Mouse (Mus musculus) mouse trophoblast stem cell (cell line): ENCODE measurements around the gene Eci1.
"Not testable (repeated sequence)": the region's sequence is repeated elsewhere in the genome, so short reads cannot be mapped to it uniquely, and the experiment has no call there.

Experiments used
- in situ Hi-C, 2 experiments: fragments of 300-500 bp; cut with MseI, MboI; formaldehyde crosslinking; loops; 2 replicates in 1 of 2; 3 replicates in 1 of 2; pipeline ENCODE4 v1.15.1; 2025

Gene Eci1

DNA sequence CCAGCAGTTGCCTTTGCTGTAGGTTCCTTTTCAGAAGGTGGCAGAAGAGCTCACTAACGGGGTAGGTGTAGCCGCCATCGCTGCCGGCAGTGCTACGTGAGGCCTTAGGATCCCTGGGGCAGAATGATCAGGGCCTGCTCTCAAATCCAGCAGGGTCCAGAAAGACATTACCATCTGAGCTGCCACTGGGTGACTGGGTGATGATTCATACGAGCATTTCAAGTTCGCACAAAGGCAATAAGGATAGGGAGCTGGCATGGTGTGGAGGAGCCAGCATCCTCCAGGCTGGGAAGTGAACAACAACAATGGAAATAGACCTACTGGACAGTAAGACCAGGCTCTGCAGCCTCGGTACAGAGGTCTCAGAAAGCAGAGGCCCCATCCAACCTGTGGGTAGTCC is 13.9 kb downstream of the Eci1 start:
- in situ Hi-C loops = no loop called here

DNA sequence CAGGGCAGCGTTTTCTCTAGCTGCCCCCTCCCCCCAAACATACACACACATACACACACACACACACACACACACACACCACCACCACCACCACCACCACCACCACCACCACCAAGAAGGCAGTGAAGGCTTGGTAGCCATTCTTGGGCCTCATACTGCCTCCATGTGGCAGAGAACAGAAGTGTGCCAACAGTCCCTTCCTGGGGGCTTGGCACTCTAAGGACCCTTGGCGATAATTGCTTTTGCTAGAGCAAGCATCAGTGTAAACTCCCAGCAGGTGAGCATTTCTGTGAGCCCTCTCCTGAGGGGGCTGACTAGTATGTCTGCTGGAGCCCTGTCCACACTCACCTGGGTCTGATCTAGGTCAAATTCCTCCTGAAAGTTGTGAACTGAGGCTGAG is 14.7 kb downstream of the Eci1 start:
- in situ Hi-C loops = no loop called here

DNA sequence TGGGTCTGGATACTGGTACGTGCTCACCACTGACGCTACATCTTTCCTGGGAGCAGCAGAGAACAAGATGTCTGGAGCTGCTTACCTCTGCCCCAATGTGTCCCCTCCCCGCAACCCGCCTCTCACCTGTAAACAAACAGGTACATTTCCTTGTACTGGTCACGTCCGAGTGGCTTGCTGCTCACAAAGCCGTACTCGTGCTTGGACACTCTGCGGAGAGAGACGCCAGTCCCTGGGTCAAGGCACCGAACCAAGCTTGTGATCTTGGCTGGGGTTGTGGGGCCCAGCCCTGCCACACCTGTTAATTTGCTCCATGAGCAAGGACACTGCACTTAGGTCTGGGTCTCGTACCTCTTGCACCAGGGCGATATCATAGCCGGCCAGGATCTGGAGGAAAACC is 15.7 kb downstream of the Eci1 start:
- in situ Hi-C loops = no loop called here

DNA sequence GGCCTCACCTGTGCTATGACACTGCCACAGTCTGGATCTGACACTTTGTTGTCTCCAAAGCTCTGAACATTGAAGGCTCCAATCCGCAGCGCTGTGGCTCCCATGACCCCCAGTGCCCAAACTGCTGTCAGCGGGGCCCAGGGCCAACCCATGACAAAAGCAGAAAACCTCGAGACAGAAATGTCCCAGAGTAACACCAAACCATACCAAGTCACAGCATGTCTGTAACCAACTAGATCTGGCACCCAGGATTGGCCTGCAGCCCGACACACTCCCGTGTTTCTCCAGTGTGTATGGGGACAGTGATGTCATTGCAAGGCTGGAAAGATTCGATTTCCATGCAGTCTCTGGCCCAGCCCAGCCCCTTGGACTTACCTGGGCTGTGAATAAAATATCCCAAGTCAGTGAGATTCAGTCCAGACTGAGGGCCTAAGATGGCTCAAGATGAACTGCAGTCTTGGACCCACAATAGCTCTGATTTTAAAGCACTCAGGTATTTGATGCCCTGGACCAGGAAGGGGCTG is 16.3 kb downstream of the Eci1 start, which contains the start of gene Dnase1l2:
Dnase1l2 (minus strand) TSS at position 474 of the 524 bp plus-strand sequence.
- in situ Hi-C loops = no loop called here

DNA sequence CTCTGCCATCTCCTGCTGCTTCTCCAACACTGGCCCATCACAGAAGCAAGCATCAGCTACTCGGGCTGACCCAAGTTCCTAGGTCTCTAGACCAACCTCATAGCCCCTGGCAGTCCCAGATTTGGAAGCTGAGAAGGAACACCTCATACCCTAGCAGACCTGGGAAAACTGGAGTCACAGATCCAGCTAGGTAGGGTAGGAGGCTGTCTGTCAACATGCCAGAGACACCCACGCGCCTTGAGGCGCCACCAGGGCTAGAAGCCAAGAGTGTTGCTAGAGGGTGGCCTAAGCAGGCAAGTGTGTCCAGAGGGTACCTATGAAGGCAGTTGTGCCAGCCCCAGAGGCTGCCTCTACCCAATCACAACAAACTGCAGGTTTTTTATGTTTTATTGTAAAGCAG is 17.0 kb downstream of the Eci1 start:
- in situ Hi-C loops = no loop called here

DNA sequence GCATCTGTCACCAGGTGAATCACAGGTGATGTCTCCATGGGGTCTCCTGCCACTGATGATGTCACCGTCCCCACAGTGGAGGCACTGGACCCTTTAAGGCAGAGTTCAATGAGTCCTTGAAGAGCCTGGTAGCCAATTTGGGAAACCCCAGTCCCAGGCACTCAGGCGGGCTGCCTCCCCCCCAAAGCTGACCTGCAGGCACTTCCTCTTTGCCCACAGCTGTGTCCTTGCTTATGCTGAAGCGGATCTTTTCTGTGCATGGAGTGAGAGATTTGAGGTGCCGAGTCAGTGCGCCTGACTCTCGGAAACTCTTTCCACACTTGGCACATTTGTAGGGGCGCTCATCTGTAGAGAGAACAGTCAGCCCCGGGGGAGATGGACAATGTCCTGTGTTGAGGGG is 20.1 kb downstream of the Eci1 start:
- in situ Hi-C loops = no loop called here

DNA sequence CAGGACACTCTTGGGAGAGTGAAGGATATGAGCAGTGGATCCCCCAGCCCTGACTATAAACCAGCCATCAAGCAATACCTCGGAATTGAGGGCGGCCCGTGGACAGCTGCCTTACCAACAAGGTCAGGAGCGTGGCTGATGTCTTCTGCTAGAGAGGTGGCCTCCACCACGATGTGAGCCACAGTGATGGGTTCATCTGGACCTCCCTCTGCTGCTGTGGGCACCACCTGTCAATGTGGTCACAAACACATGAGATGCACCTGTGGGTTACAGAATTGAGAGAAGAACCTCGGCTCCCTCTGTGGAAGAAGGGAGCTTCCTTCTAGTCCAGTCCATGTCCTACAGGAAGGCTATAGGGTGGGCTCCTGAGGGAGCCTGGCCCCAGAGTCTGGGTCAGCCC is 23.1 kb downstream of the Eci1 start:
- in situ Hi-C loops = no loop called here

DNA sequence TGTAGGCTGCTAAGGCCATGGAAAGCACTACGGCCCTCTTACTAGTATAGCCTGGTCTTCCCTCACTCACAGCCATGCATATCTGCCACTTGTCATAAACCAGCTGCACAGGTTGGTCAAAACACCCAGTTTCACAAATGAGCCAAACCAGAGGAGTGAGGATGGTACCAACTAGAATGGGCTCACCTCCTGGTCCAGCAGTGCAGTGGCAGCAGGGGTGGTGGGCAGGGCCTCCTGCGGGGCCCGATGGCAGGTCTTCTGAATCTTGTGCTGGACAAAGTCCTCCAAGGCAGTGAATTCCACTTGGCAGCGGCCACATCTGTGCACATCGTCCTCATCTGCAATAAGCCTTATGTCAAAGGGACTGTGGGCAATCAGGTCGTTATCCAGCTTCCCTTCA is 24.8 kb downstream of the Eci1 start:
- in situ Hi-C loops = no loop called here

DNA sequence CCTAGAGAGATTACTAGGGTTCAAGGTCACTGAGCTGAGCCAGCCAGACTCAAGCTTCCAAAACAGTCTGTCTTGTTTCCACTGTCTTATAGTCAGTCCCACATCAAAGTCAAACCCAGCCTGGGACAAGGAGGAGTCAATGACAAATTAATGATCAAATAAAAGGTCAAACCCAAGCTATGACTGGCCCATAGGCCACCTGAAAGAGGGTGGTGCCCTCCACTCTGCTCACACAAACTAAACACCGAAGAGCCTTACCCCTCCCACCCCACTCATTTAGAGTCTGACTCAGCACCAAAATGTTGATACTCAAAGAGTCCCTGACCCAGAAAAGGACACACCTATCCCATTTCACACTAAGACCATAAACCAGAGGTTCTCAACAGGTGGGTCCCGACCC is 26.9 kb downstream of the Eci1 start:
- in situ Hi-C loops = no loop called here

DNA sequence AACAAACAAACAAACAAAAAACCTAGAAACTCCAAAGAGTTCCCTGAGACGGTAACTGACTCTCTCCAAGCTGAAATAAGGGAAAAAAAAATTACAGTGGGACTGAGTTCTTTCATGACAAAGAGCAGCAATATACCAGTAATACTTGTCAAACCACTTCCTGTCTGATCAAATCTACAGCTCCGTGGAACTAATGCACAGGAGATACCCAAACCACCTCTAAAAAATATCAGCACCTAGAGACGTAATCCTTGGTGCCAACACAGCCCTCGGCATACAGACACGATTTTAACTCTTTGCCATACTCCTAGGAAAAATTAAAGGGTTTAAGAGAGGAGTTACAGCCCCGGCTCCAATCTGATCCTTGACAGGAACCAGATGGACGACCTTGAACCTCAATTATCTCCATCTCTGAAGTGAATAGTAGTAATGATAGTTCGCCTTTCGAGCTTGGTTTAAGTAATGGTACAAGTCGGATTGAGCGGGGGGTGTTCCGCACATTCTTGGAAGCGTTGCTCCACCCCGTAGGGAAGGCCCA is 27.8 kb downstream of the Eci1 start:
- in situ Hi-C loops = no loop called here

DNA sequence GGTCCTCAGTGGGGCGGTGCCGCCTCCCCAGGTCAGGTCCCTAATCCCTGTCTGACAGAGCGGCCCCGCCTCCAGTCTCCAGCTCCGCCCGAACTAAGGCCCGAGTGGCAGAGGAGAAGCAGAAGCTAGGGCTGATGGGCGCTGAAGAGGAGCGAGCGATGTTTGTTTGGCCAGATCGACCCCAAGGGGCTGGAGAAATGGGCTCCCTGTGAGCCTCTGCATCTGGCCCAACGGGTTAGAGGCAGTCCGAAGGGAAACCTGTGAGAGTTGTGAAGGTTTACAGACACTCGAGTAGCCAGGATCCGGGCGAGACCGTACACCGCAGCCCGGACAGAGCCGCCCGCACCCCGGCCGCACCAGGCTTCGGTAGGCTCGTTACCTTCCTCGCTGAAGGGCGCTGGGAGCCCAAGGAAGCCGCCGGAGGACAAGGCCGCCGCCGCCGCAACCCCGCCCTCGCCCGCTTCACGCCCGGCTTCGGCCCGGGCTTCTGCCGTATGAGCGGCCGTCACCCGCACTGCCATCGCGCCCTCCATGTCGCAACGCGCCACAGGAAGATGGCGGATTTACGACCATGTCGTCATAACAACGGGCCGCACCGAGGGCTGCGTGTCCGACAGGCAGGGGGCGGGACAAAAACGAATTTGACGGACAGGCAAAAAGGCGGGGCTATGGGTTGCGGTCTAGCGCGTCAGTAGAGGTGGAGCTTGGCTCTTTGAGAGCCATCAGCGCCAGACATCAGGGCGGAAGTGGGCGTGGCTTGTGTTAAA is 28.5 kb downstream of the Eci1 start:
- in situ Hi-C loops = no loop called here

DNA sequence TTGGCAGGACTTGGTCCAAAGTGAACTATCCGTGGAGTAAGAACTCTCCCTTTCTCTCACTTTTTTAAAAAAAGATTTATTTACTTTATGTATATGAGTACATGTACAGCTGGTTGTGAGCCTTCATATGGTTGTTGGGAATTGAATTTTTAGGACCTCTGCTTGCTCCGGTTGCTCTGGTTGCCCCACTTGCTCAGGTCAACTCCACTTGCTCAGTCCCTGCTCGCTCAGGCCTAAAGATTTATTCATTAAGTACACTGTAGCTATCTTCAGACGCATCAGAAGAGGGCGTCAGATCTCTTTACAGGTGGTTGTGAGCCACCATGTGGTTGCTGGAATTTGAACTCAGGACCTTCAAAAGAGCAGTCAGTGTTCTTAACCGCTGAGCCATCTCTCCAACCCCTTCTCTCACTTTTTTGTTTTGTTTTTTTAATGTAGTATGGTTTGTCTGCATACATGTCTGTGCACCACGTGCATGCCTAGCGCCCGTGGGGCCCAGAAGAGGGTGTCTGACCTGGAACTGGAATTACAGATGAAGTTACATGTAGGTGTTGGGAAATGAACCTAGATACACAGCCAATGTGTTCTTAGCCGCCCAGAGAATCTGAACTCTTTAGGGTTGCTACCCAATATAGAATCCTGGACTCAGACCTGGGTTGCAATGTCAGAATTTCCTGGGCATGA is 29.2 kb downstream of the Eci1 start:
- in situ Hi-C loops = not testable (repeated sequence)

DNA sequence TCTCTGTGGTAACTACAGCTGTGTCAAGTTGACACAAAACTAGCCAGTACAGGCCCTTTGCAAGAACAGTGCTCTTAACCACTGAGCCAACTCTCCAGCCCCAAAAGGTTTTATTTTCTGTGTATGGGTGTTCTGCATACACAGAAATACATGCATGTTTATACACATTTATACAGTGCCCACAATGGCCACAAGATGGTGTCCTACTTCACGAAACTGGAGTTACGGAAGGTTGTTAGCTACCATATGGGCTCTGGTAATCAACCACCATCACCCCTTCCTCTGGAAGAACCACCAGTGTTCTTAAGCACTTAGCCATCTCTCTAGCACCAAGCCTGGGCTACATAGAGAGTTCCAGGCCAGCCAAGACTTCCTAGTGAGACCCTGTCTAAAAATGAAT is 35.1 kb downstream of the Eci1 start:
- in situ Hi-C loops = no loop called here

DNA sequence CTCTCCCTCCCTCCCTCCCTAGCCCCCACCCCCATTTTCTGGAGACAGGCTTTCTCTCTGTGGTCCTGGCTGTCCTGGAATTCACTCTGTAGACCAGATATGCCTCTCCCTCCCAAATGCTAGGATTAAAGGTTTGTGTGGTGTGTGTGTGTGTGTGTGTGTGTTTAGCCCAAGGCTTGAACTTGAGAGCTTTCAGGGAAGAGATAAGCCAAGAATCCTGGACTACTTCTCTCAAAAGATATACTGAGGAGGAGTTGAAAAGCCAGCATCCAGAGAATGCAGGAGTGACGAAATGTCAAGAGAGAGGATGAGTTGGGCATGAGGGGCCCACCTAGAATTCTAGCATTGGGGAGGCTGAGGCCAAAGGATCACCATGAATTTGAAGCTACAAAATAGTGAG is 36.5 kb downstream of the Eci1 start:
- in situ Hi-C loops = no loop called here

DNA sequence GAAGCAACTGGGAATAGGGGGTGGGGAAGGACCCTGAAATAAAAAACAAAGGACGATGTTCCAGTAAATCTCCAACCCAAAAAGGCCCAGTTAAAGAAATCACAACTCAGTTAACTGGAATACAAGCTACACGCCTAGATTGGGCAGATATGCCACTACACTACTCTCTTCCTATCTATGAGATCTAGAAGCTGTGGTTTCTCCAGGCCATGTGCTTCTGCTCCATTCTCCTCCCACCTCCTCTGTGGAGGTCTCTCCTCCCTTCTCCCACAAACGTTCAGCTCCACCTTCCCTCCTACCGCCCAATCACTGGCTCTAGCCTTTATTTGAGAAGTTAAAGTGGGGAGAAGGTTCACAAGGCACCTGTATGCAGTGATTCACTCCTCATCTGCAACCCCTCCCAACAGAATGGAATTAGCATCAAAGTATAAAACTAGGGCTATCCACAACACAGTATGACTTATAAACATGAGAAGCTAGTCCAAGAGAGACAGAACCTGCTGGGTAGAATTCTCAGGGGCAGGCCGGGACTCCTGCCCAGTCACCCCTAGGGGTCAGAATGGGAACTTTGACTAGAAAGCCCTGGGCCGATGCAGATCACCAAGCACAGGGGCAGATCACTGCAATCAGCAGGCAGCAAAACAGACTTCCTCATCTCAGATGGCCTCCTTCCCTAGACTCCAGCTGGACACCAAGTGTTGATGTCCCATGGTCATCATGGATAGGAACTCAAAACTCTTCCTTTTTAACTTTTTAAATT is 37.1 kb downstream of the Eci1 start:
- in situ Hi-C loops = no loop called here

DNA sequence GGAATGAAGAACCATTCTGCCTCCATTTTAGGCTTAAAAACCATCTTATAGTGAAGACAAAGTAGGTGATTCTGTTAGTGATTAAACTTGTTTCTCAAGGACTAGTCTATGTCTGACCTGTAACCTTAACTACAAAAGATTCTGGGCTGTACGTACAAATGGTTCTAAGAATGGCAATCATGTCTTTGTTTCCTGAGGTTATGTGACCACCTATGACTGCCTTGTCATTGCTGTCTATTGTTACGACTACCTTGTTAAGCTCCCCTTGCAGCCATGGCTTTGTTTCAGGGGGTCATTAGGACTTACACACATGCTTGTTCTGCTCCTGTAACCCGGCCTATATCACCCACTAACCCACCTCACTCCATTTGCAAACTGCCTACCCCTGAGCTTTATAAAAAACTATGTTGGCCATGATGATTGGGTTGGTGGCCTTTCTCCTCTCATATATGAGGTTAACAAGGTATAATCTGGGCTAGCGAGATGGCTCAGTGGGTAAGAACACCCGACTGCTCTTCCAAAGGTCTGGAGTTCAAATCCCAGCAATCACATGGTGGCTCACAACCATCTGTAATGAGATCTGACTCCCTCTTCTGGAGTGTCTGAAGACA is 42.3 kb downstream of the Eci1 start:
- in situ Hi-C loops = no loop called here

DNA sequence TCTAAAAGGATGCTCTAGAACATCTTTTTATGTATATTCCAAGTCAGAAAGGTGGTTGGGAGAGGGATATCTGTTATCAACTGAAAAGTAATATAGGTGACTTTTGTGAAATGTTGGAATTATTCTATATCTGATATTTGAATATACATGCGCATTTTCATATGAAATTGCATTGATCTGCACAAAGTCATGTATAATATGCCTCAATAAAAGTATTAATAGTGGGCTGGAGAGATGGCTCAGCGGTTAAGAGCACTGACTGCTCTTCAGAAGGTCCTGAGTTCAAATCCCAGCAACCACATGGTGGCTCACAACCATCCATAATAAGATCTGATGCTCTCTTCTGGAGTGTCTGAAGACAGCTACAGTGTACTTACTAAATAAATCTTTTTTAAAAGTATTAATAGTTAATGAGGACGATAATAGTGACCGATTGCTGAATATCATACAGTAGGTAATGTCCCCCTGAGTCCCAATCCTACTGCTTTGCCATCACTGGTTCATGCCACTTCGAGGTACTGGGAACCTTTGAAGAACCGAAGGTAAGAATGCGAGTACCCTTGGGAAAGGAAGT is 43.0 kb downstream of the Eci1 start:
- in situ Hi-C loops = no loop called here

DNA sequence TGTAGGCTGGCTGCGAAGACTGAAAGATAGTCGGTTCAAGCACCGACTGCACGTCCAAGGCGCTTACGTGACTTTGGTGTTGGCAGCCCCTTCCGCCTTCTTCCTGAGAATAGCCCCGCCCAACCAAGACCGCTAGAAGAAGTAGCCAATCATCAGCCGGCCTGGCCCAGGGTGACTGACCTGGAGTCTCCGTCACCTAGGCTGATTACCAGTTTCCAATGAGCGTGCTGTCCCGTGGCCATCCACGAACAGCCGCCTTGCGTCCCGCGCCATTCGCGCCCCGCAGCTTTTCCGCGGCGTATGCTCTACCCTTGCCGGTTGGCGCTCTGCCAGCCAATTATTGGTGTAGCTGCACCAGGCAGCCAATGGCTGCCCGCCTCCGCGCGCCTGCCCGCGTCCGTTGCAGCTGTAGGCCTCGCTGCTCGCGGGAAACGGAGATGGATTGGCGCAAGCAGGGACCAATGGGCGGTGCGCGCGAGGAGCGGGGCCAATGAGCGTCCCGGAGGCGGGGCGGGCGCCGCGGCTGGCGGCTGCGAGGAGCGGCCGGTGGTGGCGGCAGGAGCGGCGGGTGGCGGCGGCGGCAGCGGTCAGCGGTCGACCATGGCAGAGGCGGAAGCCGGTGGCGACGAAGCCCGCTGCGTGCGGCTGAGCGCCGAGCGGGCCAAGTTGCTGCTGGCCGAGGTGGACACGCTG is 43.6 kb downstream of the Eci1 start, which contains the start of the genes E4f1 and Pgp:
E4f1 (minus strand) TSS at position 404 of the 693 bp plus-strand sequence.
Pgp (plus strand) TSS at position 483 of the 693 bp plus-strand sequence.
- in situ Hi-C loops = no loop called here

DNA sequence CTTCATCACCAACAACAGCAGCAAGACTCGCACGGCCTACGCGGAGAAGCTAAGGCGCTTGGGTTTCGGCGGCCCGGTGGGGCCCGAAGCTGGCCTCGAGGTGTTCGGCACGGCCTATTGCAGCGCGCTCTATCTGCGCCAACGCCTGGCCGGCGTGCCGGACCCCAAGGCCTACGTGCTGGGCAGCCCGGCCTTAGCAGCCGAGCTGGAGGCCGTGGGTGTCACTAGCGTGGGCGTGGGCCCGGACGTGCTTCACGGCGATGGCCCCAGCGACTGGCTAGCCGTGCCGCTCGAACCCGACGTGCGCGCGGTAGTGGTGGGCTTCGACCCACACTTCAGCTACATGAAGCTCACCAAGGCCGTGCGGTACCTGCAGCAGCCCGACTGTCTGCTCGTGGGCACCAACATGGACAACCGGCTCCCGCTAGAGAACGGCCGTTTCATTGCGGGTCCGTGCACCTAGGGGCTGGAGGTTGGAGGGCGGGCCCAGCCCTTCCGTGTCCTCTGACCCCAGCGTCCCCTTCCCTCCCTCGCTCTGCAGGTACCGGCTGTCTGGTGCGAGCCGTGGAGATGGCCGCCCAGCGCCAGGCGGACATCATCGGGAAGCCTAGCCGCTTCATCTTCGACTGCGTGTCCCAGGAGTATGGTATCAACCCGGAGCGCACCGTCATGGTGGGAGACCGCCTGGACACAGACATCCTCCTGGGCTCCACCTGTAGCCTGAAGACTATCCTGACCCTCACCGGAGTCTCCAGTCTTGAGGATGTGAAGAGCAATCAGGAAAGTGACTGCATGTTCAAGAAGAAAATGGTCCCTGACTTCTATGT is 44.5 kb downstream of the Eci1 start:
- in situ Hi-C loops = no loop called here

DNA sequence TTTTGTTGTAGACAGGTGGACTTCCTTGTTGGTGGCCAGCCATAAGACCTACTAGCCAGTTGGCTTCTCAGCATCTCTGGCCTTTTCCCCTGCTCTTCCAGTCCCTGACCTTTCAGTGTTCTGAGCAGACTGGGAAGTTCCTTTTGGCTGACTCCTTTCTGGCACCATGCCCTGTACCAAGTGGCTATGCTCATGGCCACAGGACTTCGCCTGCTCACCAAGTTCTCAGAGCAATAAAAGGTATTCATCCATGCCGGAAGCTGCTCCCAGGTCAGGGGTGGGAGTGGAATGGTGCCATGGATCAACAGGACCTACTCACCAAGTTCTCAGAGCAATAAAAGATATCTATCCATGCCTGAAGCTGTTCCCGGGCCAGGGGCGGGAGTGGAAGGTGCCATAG is 46.1 kb downstream of the Eci1 start:
- in situ Hi-C loops = no loop called here
